Mouse (Mus musculus) layer of hippocampus, adult 11-12 months (tissue): ENCODE data around the gene Disp2.

Source experiments
- DNase-seq: peaks from one replicate; pipeline ENCODE4 v3.0.0; 2022; ENCODE audit warnings: low spot score

Gene Disp2

DNA sequence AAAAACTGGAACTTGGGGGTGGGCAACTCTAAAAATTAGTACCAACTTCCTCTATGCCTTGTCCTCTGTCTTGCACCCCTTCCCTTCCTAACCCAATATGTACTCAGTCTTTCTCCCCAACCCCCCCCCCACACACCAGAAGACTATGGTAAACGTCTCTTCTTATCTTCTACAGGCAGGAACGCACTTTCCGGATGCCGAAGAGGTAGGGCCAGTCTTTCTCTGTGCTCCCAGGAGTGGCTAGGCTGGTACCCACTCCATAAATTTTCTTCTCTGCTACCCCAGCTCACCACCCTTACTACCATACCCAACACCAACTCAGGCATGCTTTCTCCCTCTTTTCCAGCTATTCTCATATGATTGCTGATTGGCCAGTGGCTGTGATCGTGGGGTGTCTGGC is 7.0 kb downstream of the Disp2 start:
- DNase-seq, result no peak

DNA sequence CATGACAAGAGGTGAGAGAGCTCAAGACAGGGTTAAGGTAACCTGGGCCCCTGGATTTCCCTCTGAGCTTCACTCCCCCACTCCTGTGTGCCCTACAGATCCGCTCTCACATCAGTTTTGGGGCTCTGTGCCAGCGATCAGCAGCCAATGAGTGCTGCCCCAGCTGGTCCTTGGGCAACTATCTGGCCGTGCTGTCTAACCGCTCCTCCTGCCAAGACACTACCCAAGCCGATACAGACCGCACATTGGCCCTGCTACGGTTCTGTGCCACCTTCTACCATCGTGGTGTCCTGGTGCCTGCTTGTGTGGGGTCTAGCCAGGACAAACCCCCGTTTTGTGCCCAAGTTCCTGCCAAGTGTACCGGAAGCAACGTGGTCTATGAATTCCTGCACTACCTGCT is 10.0 kb downstream of the Disp2 start:
- peak; percentile 59 for DNase-seq

DNA sequence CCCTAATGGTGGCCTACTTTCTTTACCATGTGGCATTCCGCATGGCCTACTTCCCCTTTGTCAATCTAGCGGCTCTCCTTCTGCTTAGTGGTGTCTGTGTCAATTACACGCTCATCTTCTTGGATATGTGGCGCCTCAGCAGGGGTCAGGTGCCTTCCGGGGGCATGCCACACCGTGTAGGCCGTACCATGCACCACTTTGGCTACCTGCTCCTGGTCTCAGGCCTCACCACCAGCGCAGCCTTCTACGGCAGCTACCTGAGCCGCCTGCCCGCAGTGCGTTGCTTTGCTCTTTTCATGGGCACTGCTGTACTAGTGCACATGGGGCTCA is 10.7 kb downstream of the Disp2 start:
- DNase-seq, result no peak

DNA sequence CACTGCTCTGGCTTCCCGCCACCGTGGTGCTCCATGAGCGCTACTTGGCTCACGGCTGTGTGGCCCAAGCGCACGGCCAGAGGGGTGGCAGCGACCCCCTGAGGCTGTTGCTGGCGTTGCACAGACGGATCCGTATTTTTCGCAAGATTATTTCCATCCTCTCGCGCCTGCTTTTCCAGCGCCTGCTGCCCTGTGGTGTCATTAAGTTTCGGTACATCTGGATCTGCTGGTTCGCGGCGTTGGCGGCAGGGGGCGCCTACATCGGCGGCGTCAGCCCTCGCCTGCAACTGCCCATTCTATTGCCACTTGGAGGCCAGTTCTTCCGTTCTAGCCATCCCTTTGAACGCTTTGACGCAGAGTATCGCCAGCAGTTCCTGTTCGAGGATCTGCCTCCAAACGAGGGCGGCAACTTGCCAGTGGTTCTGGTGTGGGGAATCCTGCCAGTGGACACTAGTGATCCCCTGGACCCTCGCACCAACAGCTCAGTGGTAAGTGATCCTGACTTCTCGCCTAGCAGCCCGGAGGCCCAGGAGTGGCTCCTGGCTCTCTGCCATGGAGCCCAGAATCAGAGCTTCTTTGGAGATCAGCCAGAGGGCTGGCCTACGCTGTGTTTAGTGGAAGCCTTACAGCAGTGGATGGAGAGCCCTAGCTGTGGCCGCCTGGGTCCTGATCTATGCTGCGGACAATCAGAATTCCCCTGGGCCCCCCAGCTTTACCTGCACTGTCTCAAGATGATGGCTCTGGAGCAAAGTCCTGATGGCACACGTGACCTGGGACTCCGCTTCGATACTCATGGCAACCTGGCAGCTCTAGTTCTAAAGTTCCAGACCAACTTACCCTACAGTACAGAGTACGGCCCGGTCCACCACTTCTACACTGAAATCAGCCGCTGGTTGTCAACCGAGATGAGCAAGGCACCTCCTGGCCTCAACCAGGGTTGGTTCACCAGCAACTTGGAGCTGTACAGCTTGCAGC is 11.3 kb downstream of the Disp2 start:
- DNase-seq, result peak; percentile 65

- no peak for DNase-seq
These were observed 12.2 kb downstream of the Disp2 start for GRCm38 (mm10) chr2:118791591-118792258.

- no peak for DNase-seq
These were observed 12.7 kb downstream of the Disp2 start for GRCm38 (mm10) chr2:118792259-118792613.

- no peak for DNase-seq
These were observed 14.1 kb downstream of the Disp2 start for GRCm38 (mm10) chr2:118793636-118794035.

- no peak for DNase-seq
These were observed 23.1 kb downstream of the Disp2 start for GRCm38 (mm10) chr2:118802542-118803118.

GRCm38 (mm10) chr2:118804474-118804873 is 25.0 kb downstream of the Disp2 start:
- DNase-seq, result no peak

- DNase-seq, result no peak
These were observed 25.6 kb downstream of the Disp2 start for GRCm38 (mm10) chr2:118805137-118805536.

DNA sequence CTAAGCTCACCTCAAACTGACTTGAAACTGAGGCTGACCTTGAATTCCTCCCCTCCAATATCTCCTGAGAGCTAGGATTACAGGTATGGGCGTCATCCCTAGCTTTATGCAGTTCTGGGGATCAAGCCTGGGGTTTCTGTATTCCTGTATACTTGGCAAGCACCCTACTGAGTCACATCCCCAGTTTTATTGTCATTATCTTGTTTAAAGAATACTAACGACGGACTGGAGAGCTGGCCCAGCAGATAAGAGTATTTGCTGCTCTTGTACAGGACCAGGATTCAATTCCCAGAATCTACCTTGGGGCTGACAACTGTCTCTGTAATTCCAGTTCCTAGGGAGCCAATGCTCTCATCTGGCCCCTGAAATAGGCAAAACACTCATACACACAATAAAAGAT is 26.2 kb downstream of the Disp2 start:
- DNase-seq, result no peak

GRCm38 (mm10) chr2:118806860-118807259 is 27.3 kb downstream of the Disp2 start:
- DNase-seq, result no peak

GRCm38 (mm10) chr2:118810861-118811260 is 31.3 kb downstream of the Disp2 start:
- DNase-seq, result no peak

DNA sequence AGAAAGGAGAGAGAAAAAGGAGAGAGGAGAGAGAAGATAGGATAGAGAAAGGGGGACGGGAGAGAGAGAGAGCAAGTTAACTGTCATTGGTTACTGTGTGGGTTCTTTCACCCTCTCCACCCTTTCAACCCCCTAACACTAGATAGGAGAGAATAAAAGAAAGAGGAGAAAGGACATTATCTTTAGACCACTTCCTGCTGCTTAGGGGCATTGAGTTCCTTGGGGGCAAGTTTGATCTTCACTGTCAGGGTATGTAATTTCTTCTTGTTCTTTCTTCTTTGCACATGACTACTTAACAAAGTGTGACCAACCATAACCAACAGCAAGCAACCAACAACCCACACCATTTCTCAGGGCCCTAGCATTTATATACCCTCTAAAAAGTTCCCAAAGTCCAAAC is 33.2 kb downstream of the Disp2 start:
- no peak for DNase-seq

GRCm38 (mm10) chr2:118813981-118814836 is 34.7 kb downstream of the Disp2 start, which contains the start of gene Knstrn:
Knstrn (plus strand) TSS chr2:118814003.
- peak; percentile 90 for DNase-seq

DNA sequence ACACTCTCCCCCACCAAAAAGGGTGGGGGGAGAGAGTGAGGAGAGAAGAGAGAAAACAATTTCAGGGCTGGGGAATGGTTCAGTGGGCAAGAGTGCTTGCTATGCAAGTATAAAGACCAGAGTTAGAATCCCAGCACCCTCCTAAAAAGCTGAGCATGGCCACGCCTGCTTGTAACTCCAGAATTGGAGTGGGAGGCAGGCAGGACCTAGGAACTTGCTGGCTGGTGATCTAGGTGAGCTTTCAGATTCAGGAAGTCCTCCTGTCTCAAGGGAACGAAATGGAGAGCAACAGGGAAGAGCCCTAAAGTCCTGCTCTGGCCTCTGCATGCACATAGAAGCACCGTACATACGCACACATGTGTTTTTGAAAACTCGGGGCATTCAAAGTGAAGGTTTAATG is 43.3 kb downstream of the Disp2 start:
- no peak for DNase-seq

DNA sequence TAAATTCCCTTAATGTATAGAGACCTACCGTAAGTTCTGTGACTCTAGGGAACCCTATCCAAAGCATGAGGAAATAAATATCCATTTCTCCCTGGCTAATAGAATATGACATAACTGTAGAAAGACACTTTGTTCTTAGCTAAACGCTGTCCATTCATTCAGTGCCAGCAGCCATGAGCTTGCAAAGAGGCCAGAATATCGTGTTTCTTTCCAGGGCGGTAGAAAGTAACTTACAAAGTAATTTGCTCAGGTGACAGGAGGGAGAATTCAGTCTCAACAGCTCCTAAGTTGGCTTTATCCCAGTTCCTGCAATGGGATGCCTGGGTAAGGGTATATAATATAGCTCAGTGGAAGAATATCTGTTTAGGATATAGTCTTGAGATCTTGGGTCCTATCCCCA is 44.9 kb downstream of the Disp2 start:
- DNase-seq, result no peak

GRCm38 (mm10) chr2:118829096-118829495 is 49.6 kb downstream of the Disp2 start:
- no peak for DNase-seq

DNA sequence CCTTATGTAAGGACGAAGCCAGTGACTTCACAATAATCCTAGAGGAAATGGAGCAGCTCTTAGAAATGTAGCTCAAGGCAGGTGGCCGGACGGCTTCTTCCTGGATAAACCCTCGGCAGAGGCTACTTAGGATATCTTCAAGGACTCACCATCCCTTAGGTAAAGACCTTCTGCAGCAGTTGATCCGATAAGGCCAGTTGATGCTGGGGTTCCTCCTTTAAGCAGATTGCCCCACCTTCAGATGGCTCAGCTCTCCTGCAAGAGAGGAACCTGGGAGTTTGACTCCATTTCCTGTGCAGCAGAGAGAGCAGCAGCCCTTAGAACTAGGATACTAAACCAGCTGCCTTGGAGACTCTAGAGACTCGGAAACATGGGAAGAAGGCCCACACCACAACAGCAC is 54.5 kb downstream of the Disp2 start:
- no peak for DNase-seq

DNA sequence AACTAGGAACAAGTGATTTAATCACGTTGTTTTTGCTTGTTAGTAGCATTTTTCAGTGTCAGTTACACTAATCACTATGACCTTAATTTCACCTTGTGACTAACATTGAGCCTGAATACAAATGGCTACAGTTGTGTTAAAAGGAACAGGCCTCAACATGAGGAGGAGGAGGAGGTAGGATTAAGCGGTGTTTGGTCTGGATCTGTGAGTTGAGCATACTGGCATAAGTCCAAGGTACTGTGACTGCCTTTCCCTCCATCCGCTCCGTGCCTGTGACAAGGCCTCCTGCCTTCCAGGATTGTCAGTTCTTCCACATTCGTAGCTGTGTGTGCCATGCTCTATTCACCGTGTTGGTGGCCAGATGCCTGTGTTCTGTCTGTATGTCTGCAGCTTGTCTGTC is 55.6 kb downstream of the Disp2 start:
- DNase-seq, result no peak

DNA sequence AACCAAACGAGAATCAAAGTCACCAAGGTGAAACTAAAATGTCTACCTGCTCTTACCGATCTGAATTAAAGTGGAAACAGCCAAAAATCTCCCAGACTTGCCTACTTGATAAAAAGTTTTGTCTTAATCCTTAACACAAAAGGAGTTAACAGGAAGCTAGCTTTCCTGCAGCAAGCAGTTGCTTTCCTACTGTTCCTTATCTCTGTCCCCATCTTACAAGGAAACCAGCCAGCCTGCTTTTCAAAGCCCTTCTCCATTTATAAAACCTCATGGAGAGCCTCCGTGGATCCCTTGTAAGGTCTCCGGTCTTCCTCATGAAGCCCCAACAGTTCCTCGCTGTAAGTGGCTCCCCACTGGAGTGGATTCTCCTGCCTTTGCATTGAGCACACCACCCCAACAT is 58.8 kb downstream of the Disp2 start:
- no peak for DNase-seq

DNA sequence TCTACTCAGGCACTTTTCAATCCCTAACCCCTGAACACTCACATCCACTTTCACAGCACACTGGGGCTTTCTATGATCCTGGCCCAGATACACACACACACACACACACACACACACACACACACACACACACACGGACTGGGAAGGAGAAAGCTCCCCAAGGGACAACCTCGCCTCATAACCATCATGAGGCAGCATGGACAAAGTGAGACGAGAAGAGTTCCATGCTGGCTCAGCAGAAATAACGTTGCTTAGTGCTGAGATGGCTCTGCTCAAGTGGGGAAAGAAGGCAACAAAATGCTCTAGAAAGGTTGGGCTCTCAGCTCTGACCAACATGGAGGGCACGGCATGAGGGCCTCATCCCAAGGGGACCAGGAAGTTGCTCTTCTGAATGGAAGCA is 61.7 kb downstream of the Disp2 start:
- DNase-seq, result no peak
